Mouse (Mus musculus): ENCODE measurements at regions not wholly inside any gene's neighbourhood (a gene's known extent, or its start where the extent isn't known, plus 50 kb on each side); places are given as distances from the start of the nearest gene placed in this dataset.

- TF ChIP-seq GATA1 (IDR thresholded peaks at IDR 0.05; ENCODE audit: borderline replicate concordance, low read length): no peak
- TF ChIP-seq FLI1 (IDR thresholded peaks at IDR 0.05; ENCODE audit: low read length): no peak
Observed at GRCm38 (mm10) chr1:185866612-185867011, 250.5 kb downstream of the Lyplal1 start.

All from megakaryocyte, embryonic 14.5 days (primary cell).